ENCODE assay signal across 13 mouse cellular contexts in the genomic region with DNA sequence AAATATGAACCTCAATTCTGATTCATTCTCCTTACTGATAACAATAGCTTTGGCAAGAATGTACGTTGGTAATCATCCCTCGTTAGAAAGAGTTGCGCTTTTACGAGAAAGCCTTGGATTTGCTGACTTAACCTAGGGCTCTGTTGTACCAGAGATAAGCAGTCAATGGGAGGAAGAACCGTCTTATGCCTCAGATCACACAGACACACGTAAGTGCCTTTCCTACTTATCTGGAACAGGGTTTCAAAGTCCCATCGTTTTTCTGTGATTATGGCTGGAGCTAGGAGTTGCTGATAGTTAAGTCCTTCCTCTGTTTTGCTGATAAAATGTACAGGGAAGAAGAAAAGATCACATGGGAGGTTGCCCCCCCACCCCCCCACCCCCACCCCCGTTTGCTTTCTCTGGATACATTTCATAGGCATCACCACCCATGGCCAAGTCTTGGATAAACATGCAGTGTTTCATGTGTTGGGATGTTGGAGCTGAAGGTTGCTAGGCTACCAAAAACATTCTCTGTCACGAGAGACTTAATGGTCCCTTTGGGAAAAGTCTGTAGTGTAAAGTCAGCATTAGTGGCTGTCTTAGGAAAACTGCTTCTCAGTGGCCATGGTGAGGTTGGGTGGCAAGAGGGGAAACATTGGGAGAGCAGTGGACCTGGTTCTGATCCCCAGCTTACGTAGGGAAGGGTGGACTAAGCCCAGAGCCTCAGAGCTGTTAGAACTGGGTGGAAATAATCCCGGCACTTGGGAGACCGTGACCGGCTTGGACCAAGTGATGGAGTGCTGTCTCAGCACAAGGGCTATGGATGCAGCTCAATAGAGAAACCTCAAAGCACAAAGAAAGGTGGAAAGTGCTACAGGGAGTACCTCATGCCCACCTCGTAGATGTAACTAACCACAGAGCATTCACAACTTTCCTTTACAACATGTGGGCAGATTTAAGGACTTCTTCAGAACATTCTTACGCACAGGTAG. TPM values are rescaled to one million over a fixed set of nuclear protein-coding genes. Genes with fewer than 3 reads are reported as not detected.
DNase-seq lines count a peak whose midpoint lies in the region; ATAC-seq and TF ChIP-seq lines count a peak whose summit lies in the region.
"Had no signal": no experiment of that assay in that cellular context is flagged by ENCODE, and none has a peak within 500 bp of the region (broad histone marks: within the 10 kb centered on the region; RNA-seq: fewer than 3 reads in every experiment).

No protein-coding gene starts in this region.

- H3K9me3 ChIP-seq in heart, embryonic 12.5 days (replicated peaks): no peaks in the 10 kb centered on the region
- H3K9me3 ChIP-seq in midbrain, embryonic 14.5 days (ENCODE audit: control insufficient read depth, low read length): no peaks in the 10 kb centered on the region
- no peaks in the 10 kb centered on the region for H3K9me3 ChIP-seq in midbrain, embryonic 16.5 days (replicated peaks; ENCODE audit: control insufficient read depth, low read length, poor library complexity, severe bottlenecking)
- H3K9me3 ChIP-seq in hindbrain, postnatal 0 days (ENCODE audit: low read length): no peaks in the 10 kb centered on the region
- H3K9me3 ChIP-seq in neural tube, embryonic 15.5 days (replicated peaks): no peaks in the 10 kb centered on the region
- H3K9me3 ChIP-seq: lung, embryonic 15.5 days had no signal

- TF ChIP-seq CTCF in hindbrain, postnatal 0 days (IDR thresholded peaks at IDR 0.05; ENCODE audit: low read depth): no peak

- H3K4me2 ChIP-seq in heart, embryonic 12.5 days: peak overlapping the region; percentile 7; the same call in 1 of the 2 replicates
- no peak overlapping the region for H3K4me2 ChIP-seq in midbrain, embryonic 14.5 days (ENCODE audit: low read length)
- no peak overlapping the region for H3K4me2 ChIP-seq in midbrain, embryonic 16.5 days (ENCODE audit: low read length)
- H3K4me2 ChIP-seq in hindbrain, postnatal 0 days (ENCODE audit: low read depth, low read length): no peak overlapping the region
- H3K4me2 ChIP-seq in neural tube, embryonic 15.5 days: no peak overlapping the region
- H3K4me2 ChIP-seq: lung, embryonic 15.5 days had no signal

- ATAC-seq in heart, embryonic 12.5 days (ENCODE audit: insufficient number of reproducible peaks, low FRiP score): peak; percentile 77
- ATAC-seq in midbrain, embryonic 14.5 days (ENCODE audit: low FRiP score, low TSS enrichment): no peak
- no peak for ATAC-seq in midbrain, embryonic 16.5 days
- peak; percentile 40; the same call in 1 of the 2 replicates for ATAC-seq in hindbrain, postnatal 0 days
- peak; percentile 59 for ATAC-seq in neural tube, embryonic 15.5 days (ENCODE audit: low FRiP score)

- no peak for DNase-seq in heart, postnatal 10 days
- peak; percentile 45 for DNase-seq in midbrain, embryonic 14.5 days
- peak; percentile 63 for DNase-seq in hindbrain, postnatal 0 days (ENCODE audit: low spot score)
- DNase-seq in layer of hippocampus, adult 11-12 months (ENCODE audit: low spot score): no peak
- no peak for DNase-seq in natural killer cell, adult 2 months (ENCODE audit: low spot score in 2 of 2)
- DNase-seq: adrenal gland, postnatal 14 days; gastrocnemius, adult 2 months; kidney, postnatal 25 days had no signal

- WGBS in heart, embryonic 12.5 days: 41% methylated on average over 15 of the region's 15 CpGs
- 69% methylated on average over 15 of the region's 15 CpGs for WGBS in midbrain, embryonic 14.5 days
- WGBS in midbrain, embryonic 16.5 days: 66% methylated on average over 15 of the region's 15 CpGs
- 71% methylated on average over 15 of the region's 15 CpGs for WGBS in hindbrain, postnatal 0 days
- 62% methylated on average over 15 of the region's 15 CpGs for WGBS in neural tube, embryonic 15.5 days

- no peak overlapping the region for H3K27ac ChIP-seq in heart, embryonic 12.5 days (ENCODE audit: poor library complexity, severe bottlenecking)
- no peak overlapping the region for H3K27ac ChIP-seq in midbrain, embryonic 14.5 days (replicated peaks; ENCODE audit: low read depth, low read length)
- no peak overlapping the region for H3K27ac ChIP-seq in midbrain, embryonic 16.5 days (ENCODE audit: low read length)
- no peak overlapping the region for H3K27ac ChIP-seq in hindbrain, postnatal 0 days
- H3K27ac ChIP-seq in neural tube, embryonic 15.5 days (replicated peaks): no peak overlapping the region; the same call in 1 of the 2 replicates
- H3K27ac ChIP-seq: gastrocnemius, adult 2 months; lung, embryonic 15.5 days had no signal

- peaks cover 9% of the 10 kb centered on the region for H3K4me1 ChIP-seq in heart, embryonic 12.5 days (replicated peaks)
- no peaks in the 10 kb centered on the region for H3K4me1 ChIP-seq in midbrain, embryonic 14.5 days (ENCODE audit: control insufficient read depth, insufficient read depth, low read length)
- no peaks in the 10 kb centered on the region for H3K4me1 ChIP-seq in midbrain, embryonic 16.5 days (ENCODE audit: control insufficient read depth, insufficient read depth, low read length)
- no peaks in the 10 kb centered on the region for H3K4me1 ChIP-seq in hindbrain, postnatal 0 days (ENCODE audit: insufficient read depth, low read length)
- peaks cover 9% of the 10 kb centered on the region for H3K4me1 ChIP-seq in neural tube, embryonic 15.5 days
- H3K4me1 ChIP-seq: lung, embryonic 15.5 days had no signal

- H3K36me3 ChIP-seq in heart, embryonic 12.5 days: no peaks in the 10 kb centered on the region
- no peaks in the 10 kb centered on the region for H3K36me3 ChIP-seq in midbrain, embryonic 14.5 days (ENCODE audit: control insufficient read depth, insufficient read depth, low read length)
- H3K36me3 ChIP-seq in midbrain, embryonic 16.5 days (ENCODE audit: control insufficient read depth, insufficient read depth, low read length): no peaks in the 10 kb centered on the region
- H3K36me3 ChIP-seq in hindbrain, postnatal 0 days (ENCODE audit: insufficient read depth, low read length): no peaks in the 10 kb centered on the region
- no peaks in the 10 kb centered on the region for H3K36me3 ChIP-seq in neural tube, embryonic 15.5 days
- H3K36me3 ChIP-seq: lung, embryonic 15.5 days had no signal

- no peak overlapping the region for H3K9ac ChIP-seq in heart, embryonic 12.5 days
- H3K9ac ChIP-seq in midbrain, embryonic 14.5 days (replicated peaks; ENCODE audit: low read length): no peak overlapping the region
- no peak overlapping the region for H3K9ac ChIP-seq in midbrain, embryonic 16.5 days (ENCODE audit: low read depth, low read length)
- no peak overlapping the region for H3K9ac ChIP-seq in hindbrain, postnatal 0 days (replicated peaks; ENCODE audit: low read length)
- no peak overlapping the region for H3K9ac ChIP-seq in neural tube, embryonic 15.5 days (replicated peaks)
- H3K9ac ChIP-seq: lung, embryonic 15.5 days had no signal

- H3K4me3 ChIP-seq in heart, embryonic 12.5 days: no peak overlapping the region
- no peak overlapping the region for H3K4me3 ChIP-seq in midbrain, embryonic 14.5 days (replicated peaks; ENCODE audit: low read depth, low read length)
- no peak overlapping the region for H3K4me3 ChIP-seq in midbrain, embryonic 16.5 days (ENCODE audit: low read depth, low read length)
- H3K4me3 ChIP-seq in hindbrain, postnatal 0 days (ENCODE audit: low read length): no peak overlapping the region
- H3K4me3 ChIP-seq in neural tube, embryonic 15.5 days (replicated peaks): no peak overlapping the region
- H3K4me3 ChIP-seq: gastrocnemius, adult 2 months; lung, embryonic 15.5 days had no signal

- 0 out of 2 replicates have a peak, but pooled peaks cover 3% of the 10 kb centered on the region for H3K27me3 ChIP-seq in heart, embryonic 12.5 days (replicated peaks)
- H3K27me3 ChIP-seq in midbrain, embryonic 14.5 days (ENCODE audit: control insufficient read depth, insufficient read depth, low read length): no peaks in the 10 kb centered on the region
- H3K27me3 ChIP-seq in midbrain, embryonic 16.5 days (ENCODE audit: control insufficient read depth, insufficient read depth, low read depth, low read length): no peaks in the 10 kb centered on the region
- no peaks in the 10 kb centered on the region for H3K27me3 ChIP-seq in hindbrain, postnatal 0 days (ENCODE audit: insufficient read depth, low read length)
- H3K27me3 ChIP-seq in neural tube, embryonic 15.5 days (replicated peaks): no peaks in the 10 kb centered on the region
- H3K27me3 ChIP-seq: CH12.LX; lung, embryonic 15.5 days had no signal

- intact Hi-C loops in heart, postnatal 10 days (cut with DNase I): no loop called here

RNA-seq across cellular contexts. Expression of a gene that starts 25.1 kb away (rescaled TPM):
- 9.9 and 10.6 TPM in 2 replicates for polyA plus RNA-seq in heart, embryonic 12.5 days (2016; fragmentation: Nextera tagmentation; extraction: Ambion mirVana)
- 10 to 100 TPM; 16.2 to 16.6 TPM for total RNA-seq in heart, postnatal 10 days (2021)
- 11.8 and 12.1 TPM in 2 replicates for polyA plus RNA-seq in midbrain, embryonic 14.5 days (2014; fragmentation: Nextera tagmentation; extraction: Ambion mirVana)
- polyA plus RNA-seq in midbrain, embryonic 16.5 days (2015; fragmentation: Nextera tagmentation; extraction: Ambion mirVana): 8.3 and 9.5 TPM in 2 replicates
- total RNA-seq in hindbrain, postnatal 0 days (2014; rRNA removed): 18.5 and 21.7 TPM in 2 replicates
- polyA plus RNA-seq in hindbrain, postnatal 0 days (2015; fragmentation: Nextera tagmentation; extraction: Ambion mirVana): 10.3 and 10.5 TPM in 2 replicates
- polyA plus RNA-seq in neural tube, embryonic 15.5 days (2015; fragmentation: Nextera tagmentation; extraction: Ambion mirVana): 7.8 and 10.9 TPM in 2 replicates

Comparison
In these comparisons a context has a peak if more than half of its experiments do, and no peak if none do; other contexts are left out.
1. ATAC-seq: peak in heart, embryonic 12.5 days (single experiment), hindbrain, postnatal 0 days (single experiment) and neural tube, embryonic 15.5 days (single experiment); none in midbrain, embryonic 14.5 days (single experiment) and midbrain, embryonic 16.5 days (single experiment).
2. DNase-seq: peak in midbrain, embryonic 14.5 days (single experiment) and hindbrain, postnatal 0 days (single experiment); none in heart, postnatal 10 days (0 of 2), layer of hippocampus, adult 11-12 months (single experiment) and natural killer cell, adult 2 months (0 of 2).